Mouse (Mus musculus) kidney, adult 8-10 months (tissue): ENCODE measurements around the gene Cgref1.

Experiments used
- DNase-seq, 2 experiments: peaks; one replicate each; pipeline ENCODE4 v3.0.0; 2022

Cgref1 gene

DNA sequence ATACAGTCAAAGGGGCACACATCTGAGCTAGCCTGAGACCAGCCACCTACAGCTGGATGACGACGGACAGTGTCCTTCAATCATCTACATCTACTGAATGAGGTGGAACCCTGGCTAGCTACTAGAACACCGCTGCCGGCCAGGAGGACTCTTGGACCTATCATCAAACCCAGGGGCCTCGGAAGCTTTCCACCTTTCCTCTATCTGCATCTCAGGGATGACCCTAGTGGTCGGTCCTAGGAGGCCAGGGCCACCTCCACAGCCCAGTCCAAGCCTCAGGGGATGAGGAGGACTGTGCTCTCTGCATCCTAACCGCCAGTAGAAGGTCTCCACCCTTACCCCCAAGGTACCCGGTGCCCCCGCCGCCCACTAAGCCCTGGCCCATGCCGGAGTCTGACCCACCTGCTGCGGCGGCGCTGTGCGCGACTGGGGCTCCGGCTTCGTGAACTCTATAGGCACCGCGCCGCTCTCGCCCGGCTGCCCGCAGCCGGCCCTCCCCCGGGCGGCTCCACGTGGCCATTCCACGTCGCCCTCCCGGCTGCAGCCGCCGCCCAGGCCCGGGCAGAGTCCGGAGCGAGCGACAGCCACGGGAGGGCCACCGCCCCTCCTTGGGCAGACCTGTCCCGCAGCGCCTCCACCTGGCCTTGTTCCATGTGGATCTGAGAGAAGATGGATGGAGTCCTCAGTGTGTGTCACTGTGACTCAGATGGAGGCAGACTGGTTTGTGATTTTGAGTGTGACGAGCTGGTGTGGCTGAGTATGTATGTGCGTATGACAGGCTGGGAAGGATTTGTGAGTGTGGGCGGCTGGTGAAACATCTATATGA lies at the start of gene Cgref1:
Gene Cgref1, minus strand, starts transcription at position 636 of the 826 bp plus-strand sequence.
- peak; percentile 75 to 78 for DNase-seq

DNA sequence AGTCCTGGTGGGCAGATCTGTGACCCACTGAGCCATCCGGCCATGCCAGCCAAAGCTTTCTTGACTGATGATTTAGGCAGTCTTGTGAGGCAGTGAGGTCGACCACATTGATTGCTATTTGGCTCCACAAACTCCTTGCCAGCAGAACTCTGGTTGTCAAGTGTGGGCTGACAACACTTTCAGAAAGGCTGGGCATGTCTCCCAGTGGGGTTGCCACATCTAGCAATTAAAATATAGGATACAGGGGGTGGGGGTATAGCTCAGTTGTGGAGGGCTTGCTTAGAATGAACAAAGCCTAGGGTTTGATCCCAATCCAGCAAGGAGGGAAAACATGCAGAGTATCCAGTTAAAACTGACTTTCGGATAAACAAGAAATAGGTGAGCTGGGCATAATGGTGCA lies 48.7 kb upstream of the Cgref1 start:
- no peak for DNase-seq

DNA sequence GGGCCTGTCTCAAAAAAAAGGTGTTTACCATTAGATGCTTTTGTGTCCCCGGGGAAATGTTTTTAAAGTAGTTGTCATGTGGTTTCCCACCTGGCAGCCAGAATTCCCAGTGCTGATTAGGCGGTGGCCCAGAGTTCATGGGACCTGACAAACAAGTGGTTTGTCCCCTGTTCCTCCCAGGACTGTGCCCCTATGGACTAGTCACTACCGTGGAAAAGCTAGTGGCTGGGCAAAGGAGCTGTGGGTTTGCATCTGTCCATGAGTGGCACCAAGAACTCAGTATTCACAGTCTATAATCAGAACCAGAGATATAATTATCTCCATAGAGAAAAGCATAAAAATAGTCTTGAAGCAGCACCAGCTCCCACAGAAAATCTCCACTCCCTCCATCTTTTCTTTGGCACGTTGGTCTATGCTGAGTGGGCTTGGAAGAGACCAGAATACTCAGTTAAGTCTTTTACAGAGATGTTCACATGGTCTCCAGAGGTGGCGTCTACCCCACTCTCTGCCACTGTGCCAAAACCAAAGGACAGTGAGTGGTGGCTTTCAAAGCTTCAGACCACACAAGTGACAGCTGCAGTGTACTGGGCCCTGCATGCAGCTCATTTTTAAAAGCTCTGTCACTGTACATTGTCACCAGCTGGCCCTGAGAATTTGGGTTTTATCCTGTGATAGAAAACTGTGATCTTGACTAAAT lies 47.7 kb upstream of the Cgref1 start:
- DNase-seq = no peak

DNA sequence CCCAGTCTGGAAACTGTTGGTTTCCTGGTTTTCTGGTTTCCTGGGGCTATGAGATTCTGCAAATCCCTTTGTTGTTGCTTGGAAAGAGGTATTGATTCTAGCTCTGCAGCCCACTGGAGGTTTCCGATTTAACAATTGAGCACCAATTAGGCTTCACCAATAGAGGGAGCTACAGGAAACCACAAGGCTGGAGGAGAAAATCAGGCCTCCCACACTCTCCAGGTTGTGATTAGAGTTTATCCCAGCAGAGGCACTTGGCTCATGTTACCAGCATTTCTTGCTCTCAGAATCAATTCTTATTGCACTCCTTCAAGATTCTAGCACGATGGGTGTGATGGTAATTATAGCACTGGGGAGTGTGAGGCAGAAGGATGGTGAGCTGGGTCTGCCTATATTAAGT lies 37.0 kb upstream of the Cgref1 start:
- no peak for DNase-seq

DNA sequence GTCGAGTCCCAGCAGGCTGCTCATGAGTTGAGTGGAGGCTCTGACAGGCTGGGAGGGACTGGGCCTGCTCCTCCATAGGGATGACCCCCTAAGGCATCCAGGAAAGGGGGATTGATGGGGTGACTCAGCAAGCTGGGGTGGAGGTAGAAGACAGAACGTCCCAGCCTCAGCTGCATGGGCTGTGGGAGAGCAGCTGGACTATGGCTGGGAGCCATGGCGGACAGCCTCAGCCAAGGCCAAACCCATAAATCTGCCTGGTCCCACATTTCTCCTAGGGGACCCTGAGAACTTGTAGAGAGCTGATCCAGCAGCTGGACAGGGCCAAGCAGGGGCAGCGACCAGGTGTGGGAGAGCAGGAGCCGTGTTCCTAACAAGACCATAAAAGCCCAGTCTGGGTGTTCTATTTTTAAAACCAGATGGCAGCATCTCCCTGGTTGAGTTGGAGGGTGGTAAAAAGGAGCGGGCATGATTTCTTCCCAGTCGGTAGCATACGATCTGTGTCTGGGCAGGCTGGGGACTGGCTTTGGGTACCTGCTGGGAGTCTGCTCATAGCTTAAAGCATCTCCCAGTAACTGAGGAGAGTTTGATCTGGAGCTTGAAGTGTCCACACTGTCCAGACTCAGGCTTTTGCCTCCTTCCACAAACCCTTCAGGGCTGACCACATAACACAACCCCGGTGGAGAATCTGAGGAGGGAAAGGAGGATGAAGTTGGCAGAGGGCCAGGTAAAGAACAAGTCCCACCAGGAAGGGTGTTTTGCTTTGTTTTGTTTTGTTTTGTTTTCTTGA lies 29.7 kb upstream of the Cgref1 start:
- DNase-seq = no peak

DNA sequence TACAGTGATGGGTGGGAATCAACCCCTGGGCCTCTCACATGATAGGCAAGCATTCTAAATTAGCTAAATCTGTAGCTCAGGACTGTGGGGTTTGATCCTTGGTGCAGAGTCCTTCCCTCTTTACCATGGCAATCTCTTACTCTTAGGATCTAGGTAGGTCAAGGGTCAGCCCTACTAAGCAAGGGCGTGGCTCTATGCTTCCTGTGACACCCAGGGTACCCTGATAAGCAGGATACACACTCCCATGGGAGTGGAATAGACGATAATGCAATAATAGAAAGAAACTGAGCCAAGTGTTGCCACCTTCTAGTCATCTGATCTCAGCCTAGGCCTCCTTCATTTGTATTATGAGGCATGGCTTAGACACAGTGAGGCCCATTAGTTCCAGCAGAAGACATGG lies 24.0 kb upstream of the Cgref1 start:
- no peak for DNase-seq

DNA sequence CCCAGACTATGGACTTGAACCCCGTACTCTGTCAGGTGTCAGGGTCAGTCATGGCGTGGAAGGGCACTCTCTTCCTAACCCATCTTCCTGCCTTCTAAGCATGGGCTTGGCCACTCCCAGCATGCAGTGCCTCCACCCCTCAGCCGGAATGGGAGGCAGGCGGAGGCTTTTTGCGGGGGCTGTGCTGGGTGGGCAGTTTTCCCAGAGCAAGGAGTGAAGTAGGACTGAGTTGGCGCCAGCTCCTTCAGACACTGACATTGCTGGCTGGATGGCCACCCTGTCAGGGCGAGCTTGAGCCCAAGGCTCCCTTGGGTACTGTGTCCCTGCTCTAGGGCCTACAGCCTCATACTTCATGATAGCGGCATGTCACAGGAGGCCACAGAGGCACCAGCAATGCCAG lies 23.0 kb upstream of the Cgref1 start, which contains the start of gene Tcf23:
Gene Tcf23, plus strand, starts transcription at position 247 of the 400 bp plus-strand sequence.
- no peak for DNase-seq

DNA sequence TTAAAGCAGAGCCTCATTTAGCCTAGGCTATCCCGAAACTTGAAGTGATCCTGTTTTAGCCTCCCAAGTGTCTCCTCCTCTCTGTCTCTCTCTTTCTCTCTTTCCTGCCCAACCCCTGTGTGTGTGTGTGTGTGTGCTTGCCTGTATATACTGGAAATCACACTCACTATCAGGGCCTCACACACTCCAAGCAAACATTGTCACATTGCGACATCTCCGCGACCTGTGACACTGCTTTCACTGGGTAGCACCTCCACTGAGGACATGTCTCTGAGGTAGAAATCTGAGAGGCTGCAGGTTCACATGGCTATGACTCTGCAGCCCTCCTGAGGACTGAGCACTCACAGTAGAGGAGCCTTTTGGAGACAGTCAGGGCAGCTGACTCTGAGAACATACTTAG lies 20.8 kb upstream of the Cgref1 start:
- no peak for DNase-seq

DNA sequence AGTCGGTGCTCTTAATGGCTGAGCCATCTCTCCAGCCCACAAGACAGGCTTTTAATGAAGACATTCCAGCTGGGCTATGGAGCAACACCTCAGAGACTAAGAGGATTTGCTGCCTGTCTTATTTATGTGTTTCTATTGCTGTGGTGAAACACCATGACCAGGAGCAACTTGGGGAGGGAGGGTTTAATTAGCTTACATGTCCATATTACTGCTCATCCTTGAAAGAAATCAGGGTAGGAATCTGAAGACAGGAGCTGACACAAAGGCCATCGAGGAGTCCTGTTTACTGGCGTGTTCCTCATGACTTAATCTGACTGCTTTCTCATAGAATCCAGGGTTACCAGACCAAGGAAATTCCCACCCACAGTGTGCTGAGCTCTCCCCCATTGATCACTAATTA lies 18.5 kb upstream of the Cgref1 start:
- DNase-seq = no peak

DNA sequence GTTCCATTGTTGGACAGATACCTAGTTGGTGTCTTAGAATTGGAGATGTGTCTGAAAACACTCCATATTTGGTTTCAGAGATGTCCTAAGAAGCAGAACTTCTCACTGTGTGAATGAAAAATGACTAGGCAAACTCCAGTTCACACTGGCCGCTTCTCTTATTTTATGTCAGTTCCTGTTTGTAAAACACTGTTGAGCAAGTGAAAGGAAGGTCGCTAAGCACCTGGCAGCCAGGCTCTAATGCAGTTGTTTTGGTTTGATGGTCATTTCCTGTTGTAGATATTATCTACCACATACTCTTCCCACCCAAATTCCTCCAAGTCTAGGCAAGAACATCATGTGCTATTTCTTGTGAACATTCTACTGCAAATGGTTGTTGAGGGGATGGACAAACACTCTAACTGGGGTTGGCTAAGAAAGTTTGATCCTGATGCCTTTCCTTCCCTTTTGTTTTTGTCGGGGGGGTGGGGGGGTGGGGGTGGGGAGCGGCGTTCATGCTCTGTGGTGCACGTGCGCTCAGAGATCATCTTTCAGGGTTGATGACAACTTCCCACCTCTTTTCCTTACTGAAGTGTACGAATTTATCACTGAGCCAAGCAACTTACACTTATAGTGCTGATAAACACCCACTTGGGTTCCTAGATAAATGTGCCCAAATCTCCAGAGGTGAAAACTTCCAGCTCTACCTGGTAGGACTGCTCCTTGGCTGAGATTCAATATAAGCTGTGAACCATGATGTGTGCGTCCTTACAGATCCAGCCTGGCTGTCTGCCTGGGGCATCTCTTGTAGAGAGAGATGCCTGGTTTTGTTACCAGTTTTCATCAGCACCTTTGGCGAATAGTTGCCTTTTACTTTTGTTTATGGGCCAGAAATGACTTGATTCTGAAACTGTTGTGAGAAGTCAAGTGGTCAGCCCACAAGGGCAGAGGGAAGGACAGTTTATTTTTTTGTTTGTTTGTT lies 16.4 kb upstream of the Cgref1 start:
- no peak for DNase-seq

DNA sequence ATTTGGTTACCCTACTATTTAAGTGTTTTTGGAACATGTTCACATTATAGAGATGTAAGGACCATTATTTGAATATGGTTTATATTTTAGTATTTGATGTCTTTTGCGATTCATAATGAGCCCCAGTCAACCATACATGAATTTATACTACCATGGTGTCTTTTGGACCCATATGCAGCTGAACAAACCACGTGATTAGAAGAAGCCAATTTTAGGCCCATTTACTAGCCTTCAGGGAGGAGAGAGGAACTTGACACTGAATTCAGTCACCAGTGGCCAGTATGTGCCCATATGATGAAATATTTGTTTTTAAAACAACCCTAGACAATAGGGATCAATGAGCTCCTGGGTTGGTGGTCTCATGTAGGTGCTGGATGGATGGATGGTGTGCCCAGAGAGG lies 15.4 kb upstream of the Cgref1 start:
- no peak for DNase-seq

DNA sequence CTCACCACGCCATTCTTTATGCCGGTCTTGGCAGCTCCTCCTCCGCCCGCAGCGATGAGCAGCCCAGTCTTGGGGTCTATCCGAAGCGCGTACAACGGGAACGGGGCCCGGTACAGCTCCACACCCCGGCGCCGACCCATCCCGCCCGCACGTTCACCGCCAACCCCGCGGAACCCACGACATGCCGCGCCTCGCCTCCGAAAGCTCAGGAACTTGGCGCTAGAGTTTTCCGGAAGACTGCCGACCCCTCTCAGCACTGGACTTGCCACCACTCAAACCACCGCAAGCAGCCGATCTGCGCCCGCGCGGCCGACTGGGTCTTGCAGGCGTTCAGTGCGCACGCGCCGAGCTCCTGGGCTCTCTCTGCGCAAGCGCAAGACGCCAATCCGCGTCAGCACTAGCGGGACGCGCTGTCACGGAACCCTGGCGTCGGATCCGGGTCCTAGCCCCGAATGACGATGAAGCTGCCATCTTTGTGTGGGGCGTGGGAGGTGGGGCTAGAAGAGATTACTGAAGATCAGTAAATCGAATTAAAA lies 14.6 kb upstream of the Cgref1 start, which contains the start of gene Preb:
Gene Preb, minus strand, starts transcription at position 396 of the 536 bp plus-strand sequence.
- DNase-seq = peak; percentile 98

DNA sequence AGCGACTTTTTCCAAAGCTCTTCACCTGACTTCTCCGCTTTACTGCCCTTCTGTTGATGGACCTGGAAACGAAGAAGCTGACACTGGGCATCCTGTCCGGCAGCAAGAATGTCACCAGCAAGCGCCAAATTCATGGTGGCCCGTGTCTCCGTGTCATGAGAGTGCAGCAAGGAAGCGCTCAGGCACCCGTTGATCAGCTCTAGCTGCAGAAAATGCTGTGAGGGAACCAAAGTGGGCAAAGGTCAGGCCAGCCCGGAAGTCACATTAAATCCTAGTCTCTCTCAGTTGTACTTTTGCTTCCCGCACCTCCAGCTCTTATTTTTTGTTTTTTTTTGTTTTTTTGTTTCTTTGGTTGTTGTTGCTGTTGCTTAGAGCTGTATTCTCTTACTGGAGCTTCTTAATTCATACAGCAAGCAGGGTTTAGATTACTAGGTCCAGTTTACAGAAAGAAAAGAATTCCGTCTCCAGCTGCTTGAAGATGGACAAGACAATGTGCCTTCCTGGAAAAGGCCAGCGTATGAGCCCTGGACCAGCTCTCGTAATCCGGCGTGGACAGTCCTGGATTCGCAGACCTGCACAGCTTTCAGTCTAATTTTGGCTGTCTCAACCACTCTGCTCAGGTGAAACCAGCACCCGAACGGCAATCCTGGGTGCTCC lies 13.9 kb upstream of the Cgref1 start:
- DNase-seq = peak in 1 of 2 experiments; percentile 65

DNA sequence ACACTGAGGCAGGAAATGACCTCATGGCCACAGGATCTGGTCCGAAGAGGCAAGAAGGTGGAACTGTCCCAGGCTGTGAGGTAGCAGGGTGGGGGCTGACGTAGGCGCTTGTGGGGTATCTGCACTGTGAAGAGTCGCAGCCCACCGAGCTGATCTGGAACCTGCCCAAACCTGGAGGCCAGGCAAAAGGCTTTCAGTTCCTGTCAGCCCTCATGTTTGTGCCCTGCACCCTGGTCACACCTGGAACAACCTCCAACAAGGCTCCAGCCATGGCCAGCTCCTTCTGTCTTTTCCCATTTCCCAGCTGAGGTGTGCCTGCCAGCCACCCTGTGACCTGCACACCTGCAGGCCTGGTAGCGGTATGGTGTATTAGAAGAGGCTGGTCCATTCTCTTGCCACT lies 12.5 kb upstream of the Cgref1 start:
- no peak for DNase-seq

DNA sequence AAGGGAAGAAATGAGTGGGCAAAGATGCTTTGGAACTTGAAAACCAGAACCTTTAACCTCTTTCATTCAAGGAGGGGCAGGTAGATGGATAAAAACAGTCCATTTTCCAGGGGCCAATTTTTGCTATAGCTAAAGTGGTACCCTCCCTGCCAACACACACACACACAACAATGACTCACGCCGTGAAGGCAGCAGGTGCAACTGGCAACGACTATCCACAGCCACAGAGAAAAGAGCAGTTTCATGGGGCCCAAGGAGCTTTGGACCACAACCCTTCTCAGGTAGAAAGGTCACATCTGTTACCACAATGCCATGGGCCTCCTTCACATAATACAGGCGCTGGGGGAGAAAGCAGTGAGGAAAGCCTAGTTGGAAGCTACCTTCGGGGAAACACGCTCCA lies 10.4 kb upstream of the Cgref1 start:
- no peak for DNase-seq

DNA sequence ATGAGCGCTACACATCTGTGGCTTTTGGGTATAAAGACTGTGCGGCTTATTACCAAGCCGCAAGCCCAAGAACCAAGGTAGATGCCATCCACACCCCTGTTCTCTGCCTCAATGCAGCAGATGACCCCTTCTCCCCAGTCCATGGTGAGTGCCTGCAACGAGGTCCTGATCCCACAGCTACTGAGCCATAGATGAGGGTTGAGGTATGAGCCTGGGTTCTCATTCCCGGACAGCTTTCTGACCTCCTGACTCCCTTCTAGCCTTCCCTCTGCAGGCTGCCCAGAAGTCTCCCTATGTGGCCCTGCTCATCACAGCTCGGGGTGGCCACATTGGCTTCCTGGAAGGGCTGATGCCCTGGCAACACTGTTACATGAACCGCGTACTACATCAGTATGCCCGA lies 9.2 kb upstream of the Cgref1 start:
- DNase-seq = no peak

DNA sequence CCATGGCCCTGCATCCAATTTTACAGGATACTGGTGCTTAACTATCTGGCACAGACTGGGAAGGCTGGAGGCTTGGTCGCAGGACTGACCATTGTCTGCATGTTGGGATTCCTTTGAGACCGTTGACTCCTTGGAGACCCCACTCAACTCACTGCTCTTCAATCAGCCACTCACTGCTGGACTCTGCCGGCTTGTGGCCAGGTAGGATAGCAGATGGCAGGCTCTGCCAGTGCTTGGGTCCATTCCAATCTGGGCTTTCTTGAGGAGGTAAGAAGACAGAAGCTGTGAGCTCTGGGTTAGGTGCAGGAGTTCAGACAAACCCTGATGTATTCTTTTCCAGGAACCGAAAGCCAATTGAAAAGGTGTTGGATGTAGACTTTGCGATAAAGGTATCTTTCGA lies 8.7 kb upstream of the Cgref1 start:
- no peak for DNase-seq

DNA sequence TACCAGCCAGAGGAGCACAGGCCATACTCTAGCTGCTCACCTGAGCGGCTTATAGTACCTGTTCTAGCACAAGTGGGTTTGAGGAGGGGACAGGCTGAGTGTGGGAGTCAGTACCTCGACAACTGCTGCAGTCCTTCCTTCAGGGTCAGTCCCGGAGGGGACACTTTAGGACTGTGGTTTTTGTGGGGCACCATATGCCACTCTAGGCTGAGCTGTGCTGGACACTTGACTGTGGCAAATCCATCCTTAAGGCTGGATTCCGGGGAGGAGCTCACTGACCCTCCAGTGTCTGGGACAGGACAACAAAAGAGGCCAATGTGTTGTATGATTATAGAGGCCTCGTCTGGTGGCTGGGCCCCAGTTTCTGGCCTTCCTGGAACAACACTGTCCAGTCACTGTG lies 7.2 kb upstream of the Cgref1 start:
- no peak for DNase-seq

DNA sequence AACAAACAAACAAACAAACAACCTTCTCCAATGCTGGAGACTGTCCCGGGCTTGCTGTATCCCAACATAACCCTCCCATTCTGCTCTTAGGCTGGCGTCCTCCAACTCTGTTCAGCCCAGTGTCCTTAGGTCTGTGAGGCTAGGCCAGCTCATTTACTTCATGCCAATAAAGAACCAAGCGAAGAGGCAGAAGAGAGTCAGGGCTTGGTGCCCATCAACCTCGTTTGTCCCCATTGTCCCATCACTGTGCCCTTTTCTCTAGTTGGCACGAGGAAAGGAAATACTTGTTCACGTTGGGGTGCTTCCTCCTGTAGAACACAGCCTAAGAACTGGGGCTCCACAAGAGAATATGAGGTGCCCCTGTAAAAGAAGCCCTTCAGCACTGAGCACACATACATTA lies 6.3 kb upstream of the Cgref1 start:
- no peak for DNase-seq

DNA sequence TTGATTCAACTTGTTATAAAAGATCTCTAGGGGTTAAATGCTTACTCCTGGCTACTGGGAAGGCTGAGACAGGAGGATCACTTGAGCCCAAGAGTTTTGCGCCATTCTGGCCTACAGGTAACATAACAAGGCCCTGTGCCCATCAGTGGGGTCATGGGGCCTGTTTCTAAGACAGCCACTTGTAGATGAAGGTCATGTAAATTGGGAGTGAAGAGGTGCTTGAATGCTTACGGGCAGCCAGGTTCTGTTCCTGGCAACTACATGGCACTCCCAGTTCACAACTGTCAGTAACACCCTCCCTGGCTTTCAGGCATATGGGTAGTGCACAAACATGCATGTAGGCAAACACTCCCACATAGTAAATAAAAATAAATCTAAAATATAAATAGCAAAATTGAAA lies 5.5 kb upstream of the Cgref1 start:
- DNase-seq = no peak

DNA sequence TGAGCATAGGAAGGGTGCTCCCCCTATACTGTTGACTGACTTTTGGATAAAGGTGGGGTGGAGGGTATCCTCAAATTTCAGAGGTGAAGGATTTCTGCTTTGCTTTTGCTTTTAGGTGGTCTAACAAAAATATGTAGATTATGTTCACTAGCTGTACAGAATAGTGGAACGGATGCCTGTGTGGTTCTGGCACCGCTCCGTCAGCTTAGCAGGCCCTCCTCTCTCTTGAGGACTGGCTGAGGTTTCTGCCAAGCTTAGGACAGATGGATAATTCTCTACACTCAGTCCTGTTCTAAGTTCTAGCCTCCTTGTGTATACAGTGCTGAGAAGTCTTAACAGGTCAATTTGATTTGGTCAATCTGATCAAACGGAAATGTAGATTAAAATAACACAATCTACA lies 5.1 kb upstream of the Cgref1 start:
- no peak for DNase-seq
